Mouse (Mus musculus): ENCODE data around the gene Slc25a28.

DNA sequence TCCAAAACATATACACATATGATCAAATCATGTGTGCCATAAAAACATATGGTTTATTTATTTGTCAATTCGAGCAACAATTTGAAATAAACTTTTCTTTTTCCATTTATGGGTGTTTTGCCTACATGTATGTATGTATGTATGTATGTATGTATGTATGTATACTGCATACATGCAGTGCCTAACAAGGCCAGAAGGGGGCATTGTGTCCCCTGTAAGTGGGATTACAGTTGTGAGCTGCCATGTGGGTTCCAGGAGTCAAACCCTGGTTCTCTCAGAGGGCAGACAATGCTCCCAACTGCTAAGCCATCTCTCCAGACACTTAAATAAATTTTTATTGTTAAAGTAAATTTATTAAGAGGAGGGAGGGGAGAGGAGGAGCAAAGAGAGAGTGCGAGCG is 47.3 kb downstream of the Slc25a28 start:
- peak; percentile 20; the same call in 1 of the 2 replicates for TF ChIP-seq CTCF (IDR thresholded peaks at IDR 0.05; ENCODE audit: borderline replicate concordance, extremely low read depth, insufficient read depth, insufficient read length)
- TF ChIP-seq POLR2A (IDR thresholded peaks at IDR 0.05; ENCODE audit: borderline replicate concordance, extremely low read depth, insufficient read depth, insufficient read length, poor library complexity, severe bottlenecking): no peak

Data from brain, embryonic 14.5 days (tissue).